Mouse (Mus musculus): ENCODE data around the gene P2ry14.

GRCm38 (mm10) chr3:59080919-59081318, 72.5 kb downstream of the P2ry14 start:
- no peak for TF ChIP-seq CTCF (IDR thresholded peaks at IDR 0.05; ENCODE audit: borderline replicate concordance, extremely low read depth, insufficient read depth, insufficient read length)
- TF ChIP-seq POLR2A (IDR thresholded peaks at IDR 0.05; ENCODE audit: borderline replicate concordance, extremely low read depth, insufficient read depth, insufficient read length, poor library complexity, severe bottlenecking), result no peak

Data from brain, embryonic 14.5 days (tissue).